In genomic region chr12:29952102-29952501, GRCm38 (mm10) we compare ENCODE assay signal across 11 mouse cellular contexts. TPM values are rescaled to one million over a fixed set of nuclear protein-coding genes. Genes with fewer than 3 reads are reported as not detected.
DNase-seq lines count a peak whose midpoint lies in the region; ATAC-seq and TF ChIP-seq lines count a peak whose summit lies in the region.
"Had no signal": no experiment of that assay in that cellular context is flagged by ENCODE, and none has a peak within 500 bp of the region (broad histone marks: within the 10 kb centered on the region; RNA-seq: fewer than 3 reads in every experiment).

No protein-coding gene starts in this region.

- H3K4me1 ChIP-seq in lung, adult 2 months (ENCODE audit: control insufficient read depth, insufficient read depth, low read length) = peaks cover 34% of the 10 kb centered on the region
- peaks cover 53% of the 10 kb centered on the region for H3K4me1 ChIP-seq in heart, embryonic 10.5 days
- H3K4me1 ChIP-seq in stomach, embryonic 15.5 days = peaks cover 13% of the 10 kb centered on the region
- H3K4me1 ChIP-seq in midbrain, embryonic 11.5 days (ENCODE audit: control insufficient read depth, insufficient read depth, low read length) = peaks cover 19% of the 10 kb centered on the region
- H3K4me1 ChIP-seq: megakaryocyte, embryonic 14.5 days had no signal

- DNase-seq in lung, adult 18-20 months = peak; percentile 42 to 56
- no peak for DNase-seq in lung, adult 2 months
- no peak for DNase-seq in heart, embryonic 10.5 days (ENCODE audit: low spot score)
- peak; percentile 85 for DNase-seq in kidney, postnatal 10 days
- DNase-seq in embryo, embryonic 9.5 days (ENCODE audit: extremely low spot score) = no peak
- no peak for DNase-seq in left cerebral cortex, postnatal 25 days (ENCODE audit: low spot score in 2 of 2)
- DNase-seq in midbrain, embryonic 11.5 days (ENCODE audit: low spot score, missing footprints) = no peak
- DNase-seq: cerebellum, adult 11-12 months; thymus, adult 2 months had no signal

- H3K4me2 ChIP-seq in stomach, embryonic 15.5 days = no peak overlapping the region
- H3K4me2 ChIP-seq in midbrain, embryonic 11.5 days = no peak overlapping the region

- H3K27ac ChIP-seq in heart, embryonic 10.5 days = 0 out of 2 replicates have a peak overlapping the region, but pooled peaks have one; percentile 22
- no peak overlapping the region for H3K27ac ChIP-seq in stomach, embryonic 15.5 days
- H3K27ac ChIP-seq in midbrain, embryonic 11.5 days (ENCODE audit: low read depth, low read length) = no peak overlapping the region

- no peak overlapping the region for H3K9ac ChIP-seq in stomach, embryonic 15.5 days
- H3K9ac ChIP-seq in midbrain, embryonic 11.5 days (ENCODE audit: low read length) = no peak overlapping the region

- no peaks in the 10 kb centered on the region for H3K27me3 ChIP-seq in heart, embryonic 10.5 days (ENCODE audit: insufficient read depth, poor library complexity, severe bottlenecking)
- no peaks in the 10 kb centered on the region for H3K27me3 ChIP-seq in stomach, embryonic 15.5 days (replicated peaks)
- H3K27me3 ChIP-seq in midbrain, embryonic 11.5 days (ENCODE audit: control insufficient read depth, insufficient read depth, low read length) = no peaks in the 10 kb centered on the region
- H3K27me3 ChIP-seq: megakaryocyte, embryonic 14.5 days had no signal

- no peaks in the 10 kb centered on the region for H3K9me3 ChIP-seq in heart, embryonic 10.5 days
- H3K9me3 ChIP-seq in stomach, embryonic 15.5 days = no peaks in the 10 kb centered on the region
- H3K9me3 ChIP-seq in midbrain, embryonic 11.5 days (ENCODE audit: control insufficient read depth, low read length) = no peaks in the 10 kb centered on the region

- intact Hi-C loops in left cerebral cortex, postnatal 25 days (cut with DNase I) = no loop called here

- ATAC-seq in stomach, embryonic 15.5 days (ENCODE audit: insufficient read depth, low FRiP score, low read depth) = 0 out of 2 replicates have a peak, but pooled peaks have one; percentile 41
- ATAC-seq in midbrain, embryonic 11.5 days (ENCODE audit: low FRiP score) = no peak

- 28% methylated on average over 6 of the region's 6 CpGs for WGBS in lung, adult 2 months
- WGBS in heart, embryonic 10.5 days = 81% methylated on average over 6 of the region's 6 CpGs
- 49% methylated on average over 6 of the region's 6 CpGs for whole genome bisulfite sequencing in stomach, embryonic 15.5 days
- WGBS in midbrain, embryonic 11.5 days = 83% methylated on average over 6 of the region's 6 CpGs

- H3K36me3 ChIP-seq in heart, embryonic 10.5 days = peaks cover 3% of the 10 kb centered on the region
- H3K36me3 ChIP-seq in stomach, embryonic 15.5 days = no peaks in the 10 kb centered on the region
- H3K36me3 ChIP-seq in midbrain, embryonic 11.5 days (ENCODE audit: control insufficient read depth, insufficient read depth, low read length) = no peaks in the 10 kb centered on the region; the same call in 1 of the 2 replicates

- H3K4me3 ChIP-seq in lung, adult 2 months (replicated peaks; ENCODE audit: extremely low read depth, low read depth, low read length) = no peak overlapping the region
- H3K4me3 ChIP-seq in heart, embryonic 10.5 days = no peak overlapping the region
- no peak overlapping the region for H3K4me3 ChIP-seq in stomach, embryonic 15.5 days (replicated peaks)
- H3K4me3 ChIP-seq in midbrain, embryonic 11.5 days (ENCODE audit: low read depth, low read length) = no peak overlapping the region
- H3K4me3 ChIP-seq: megakaryocyte, embryonic 14.5 days had no signal

- TF ChIP-seq CTCF in lung, adult 2 months (IDR thresholded peaks at IDR 0.05; ENCODE audit: insufficient read depth, low read length) = no peak

- TF ChIP-seq POLR2A in lung, adult 2 months (IDR thresholded peaks at IDR 0.05; ENCODE audit: borderline replicate concordance, extremely low read depth, low read depth, low read length) = no peak

RNA-seq across cellular contexts. Expression of gene Pxdn, which starts 14.7 kb away (rescaled TPM):
- polyA plus RNA-seq in lung, adult 2 months (2012; rRNA removed) = 154 and 186 TPM in 2 replicates
- polyA plus RNA-seq in heart, embryonic 10.5 days (2016; fragmentation: Nextera tagmentation; extraction: Ambion mirVana) = 92.0 and 109 TPM in 2 replicates
- 70.4 and 77.2 TPM in 2 replicates for polyA plus RNA-seq in stomach, embryonic 15.5 days (2015; fragmentation: Nextera tagmentation; extraction: Ambion mirVana)
- 10 to 100 TPM; 45.7 to 51.9 TPM for total RNA-seq in left cerebral cortex, postnatal 25 days (2021)
- 67.3 and 69.4 TPM in 2 replicates for polyA plus RNA-seq in midbrain, embryonic 11.5 days (2014; fragmentation: Nextera tagmentation; extraction: Ambion mirVana)

Comparison
In these comparisons a context has a peak if more than half of its experiments do, and no peak if none do; other contexts are left out.
1. DNase-seq: peak in lung, adult 18-20 months (2 of 2) and kidney, postnatal 10 days (single experiment); none in lung, adult 2 months (single experiment), heart, embryonic 10.5 days (single experiment), embryo, embryonic 9.5 days (single experiment), left cerebral cortex, postnatal 25 days (0 of 2) and midbrain, embryonic 11.5 days (single experiment).